ENCODE assay signal across 8 mouse cellular contexts in genomic region chr14:71276309-71276791, GRCm38 (mm10).
DNase-seq lines count a peak whose midpoint lies in the region; ATAC-seq and TF ChIP-seq lines count a peak whose summit lies in the region.

No protein-coding gene starts in this region.

- ATAC-seq in stomach, embryonic 16.5 days (ENCODE audit: insufficient read depth, low FRiP score) = no peak
- ATAC-seq in stomach, postnatal 0 days (ENCODE audit: low FRiP score, low TSS enrichment) = no peak
- peak; percentile 86 for ATAC-seq in midbrain, embryonic 16.5 days

- no peak for TF ChIP-seq EP300 in stomach, postnatal 0 days (optimal IDR thresholded peaks at IDR 0.05)

- intact Hi-C loops in gastrocnemius, adult 2 months (cut with DNase I) = no loop called here

- H3K4me3 ChIP-seq in gastrocnemius, adult 2 months = peak overlapping the region; percentile 49
- H3K4me3 ChIP-seq in stomach, embryonic 16.5 days (replicated peaks; ENCODE audit: low read length) = no peak overlapping the region
- H3K4me3 ChIP-seq in stomach, postnatal 0 days (ENCODE audit: low read depth, low read length) = no peak overlapping the region
- no peak overlapping the region for H3K4me3 ChIP-seq in midbrain, embryonic 16.5 days (ENCODE audit: low read depth, low read length)

- 0 out of 2 replicates have a peak overlapping the region, but pooled peaks have one; percentile 16 for H3K9ac ChIP-seq in stomach, embryonic 16.5 days (ENCODE audit: low read length)
- H3K9ac ChIP-seq in stomach, postnatal 0 days (ENCODE audit: low read length) = no peak overlapping the region
- no peak overlapping the region for H3K9ac ChIP-seq in midbrain, embryonic 16.5 days (ENCODE audit: low read depth, low read length)

- TF ChIP-seq CTCF in gastrocnemius, adult 2 months (IDR thresholded peaks at IDR 0.05) = no peak
- TF ChIP-seq CTCF in stomach, postnatal 0 days (IDR thresholded peaks at IDR 0.05; ENCODE audit: low read depth) = no peak

- 46% methylated on average over 12 of the region's 12 CpGs for WGBS in stomach, embryonic 16.5 days
- WGBS in stomach, postnatal 0 days = 46% methylated on average over 12 of the region's 12 CpGs
- WGBS in midbrain, embryonic 16.5 days = 6% methylated on average over 12 of the region's 12 CpGs

- DNase-seq in gastrocnemius, adult 2 months = peak; percentile 25
- no peak for DNase-seq in gastrocnemius, adult 8-10 months (ENCODE audit: low spot score in 2 of 2)
- no peak for DNase-seq in stomach, postnatal 0 days (ENCODE audit: low spot score)
- DNase-seq in layer of hippocampus, postnatal 14 days (ENCODE audit: low spot score in 2 of 2) = peak; percentile 6 to 40
- no peak for DNase-seq in liver
- no peak for DNase-seq in urinary bladder, postnatal 10 days (ENCODE audit: low spot score)

- H3K4me1 ChIP-seq in stomach, embryonic 16.5 days (ENCODE audit: control insufficient read depth, insufficient read depth, low read length) = no peaks in the 10 kb centered on the region
- no peaks in the 10 kb centered on the region for H3K4me1 ChIP-seq in stomach, postnatal 0 days (replicated peaks; ENCODE audit: control insufficient read depth, insufficient read depth)
- peaks cover 6% of the 10 kb centered on the region; the same call in 1 of the 2 replicates for H3K4me1 ChIP-seq in midbrain, embryonic 16.5 days (ENCODE audit: control insufficient read depth, insufficient read depth, low read length)

- no peak overlapping the region for H3K27ac ChIP-seq in gastrocnemius, adult 2 months
- H3K27ac ChIP-seq in stomach, embryonic 16.5 days (ENCODE audit: low read length) = no peak overlapping the region
- H3K27ac ChIP-seq in stomach, postnatal 0 days (replicated peaks) = no peak overlapping the region
- no peak overlapping the region; the same call in 1 of the 2 replicates for H3K27ac ChIP-seq in midbrain, embryonic 16.5 days (ENCODE audit: low read length)

- H3K27me3 ChIP-seq in stomach, embryonic 16.5 days (ENCODE audit: control insufficient read depth, insufficient read depth, low read length) = no peaks in the 10 kb centered on the region
- H3K27me3 ChIP-seq in stomach, postnatal 0 days (ENCODE audit: control insufficient read depth, insufficient read depth, low read length) = no peaks in the 10 kb centered on the region
- H3K27me3 ChIP-seq in midbrain, embryonic 16.5 days (ENCODE audit: control insufficient read depth, insufficient read depth, low read depth, low read length) = no peaks in the 10 kb centered on the region

- H3K4me2 ChIP-seq in stomach, embryonic 16.5 days (ENCODE audit: low read depth, low read length) = no peak overlapping the region
- no peak overlapping the region for H3K4me2 ChIP-seq in stomach, postnatal 0 days (replicated peaks; ENCODE audit: low read depth)
- no peak overlapping the region for H3K4me2 ChIP-seq in midbrain, embryonic 16.5 days (ENCODE audit: low read length)

- H3K9me3 ChIP-seq in stomach, embryonic 16.5 days (replicated peaks; ENCODE audit: control insufficient read depth, low read length) = no peaks in the 10 kb centered on the region
- no peaks in the 10 kb centered on the region for H3K9me3 ChIP-seq in stomach, postnatal 0 days (ENCODE audit: control insufficient read depth, low read length)
- H3K9me3 ChIP-seq in midbrain, embryonic 16.5 days (replicated peaks; ENCODE audit: control insufficient read depth, low read length, poor library complexity, severe bottlenecking) = no peaks in the 10 kb centered on the region

- no peaks in the 10 kb centered on the region for H3K36me3 ChIP-seq in stomach, embryonic 16.5 days (ENCODE audit: control insufficient read depth, insufficient read depth, low read length)
- H3K36me3 ChIP-seq in stomach, postnatal 0 days (ENCODE audit: control insufficient read depth, insufficient read depth, low read length) = no peaks in the 10 kb centered on the region
- no peaks in the 10 kb centered on the region for H3K36me3 ChIP-seq in midbrain, embryonic 16.5 days (ENCODE audit: control insufficient read depth, insufficient read depth, low read length)

Comparison
In these comparisons a context has a peak if more than half of its experiments do, and no peak if none do; other contexts are left out.
1. DNase-seq: peak in gastrocnemius, adult 2 months (single experiment) and layer of hippocampus, postnatal 14 days (2 of 2); none in gastrocnemius, adult 8-10 months (0 of 2), stomach, postnatal 0 days (single experiment), liver (single experiment) and urinary bladder, postnatal 10 days (single experiment).